Mouse (Mus musculus) E14TG2a.4 (cell line): ENCODE measurements around the gene Plxnb2.
A peak's percentile ranks its signal among the peaks of the same experiment; 100 is the strongest.

Source experiments
- H3K27me3 ChIP-seq: 2 replicates; pipeline ENCODE4 v1.6.1; 2014; ENCODE audit warnings: low read length, control low read depth; ENCODE audit not compliant: insufficient read depth
- H3K36me3 ChIP-seq: 2 replicates; pipeline ENCODE4 v1.6.1; 2014; ENCODE audit warnings: low read length, control low read depth; ENCODE audit not compliant: insufficient read depth
- H3K4me1 ChIP-seq: replicated peaks from 2 replicates; pipeline ENCODE4 v1.6.1; 2014; ENCODE audit warnings: low read depth, low read length, control low read depth
- H3K4me3 ChIP-seq: replicated peaks from 2 replicates; pipeline ENCODE4 v1.5.1; 2014; ENCODE audit warnings: mild to moderate bottlenecking, low read length
- H3K9me3 ChIP-seq: 2 replicates; pipeline ENCODE4 v1.6.1; 2014; ENCODE audit warnings: low read length, control low read depth
- CTCF ChIP-seq: conservative IDR thresholded peaks from 2 replicates; pipeline ENCODE4 v1.5.1; 2014; ENCODE audit warnings: low read length
- NANOG ChIP-seq: IDR thresholded peaks from 2 replicates; pipeline ENCODE4 v1.6.1; 2014; ENCODE audit warnings: borderline replicate concordance, low read length, mixed read lengths
- POU5F1 ChIP-seq: IDR thresholded peaks from 2 replicates; pipeline ENCODE4 v1.6.1; 2014; ENCODE audit warnings: low read length, borderline replicate concordance

The Plxnb2 gene

DNA sequence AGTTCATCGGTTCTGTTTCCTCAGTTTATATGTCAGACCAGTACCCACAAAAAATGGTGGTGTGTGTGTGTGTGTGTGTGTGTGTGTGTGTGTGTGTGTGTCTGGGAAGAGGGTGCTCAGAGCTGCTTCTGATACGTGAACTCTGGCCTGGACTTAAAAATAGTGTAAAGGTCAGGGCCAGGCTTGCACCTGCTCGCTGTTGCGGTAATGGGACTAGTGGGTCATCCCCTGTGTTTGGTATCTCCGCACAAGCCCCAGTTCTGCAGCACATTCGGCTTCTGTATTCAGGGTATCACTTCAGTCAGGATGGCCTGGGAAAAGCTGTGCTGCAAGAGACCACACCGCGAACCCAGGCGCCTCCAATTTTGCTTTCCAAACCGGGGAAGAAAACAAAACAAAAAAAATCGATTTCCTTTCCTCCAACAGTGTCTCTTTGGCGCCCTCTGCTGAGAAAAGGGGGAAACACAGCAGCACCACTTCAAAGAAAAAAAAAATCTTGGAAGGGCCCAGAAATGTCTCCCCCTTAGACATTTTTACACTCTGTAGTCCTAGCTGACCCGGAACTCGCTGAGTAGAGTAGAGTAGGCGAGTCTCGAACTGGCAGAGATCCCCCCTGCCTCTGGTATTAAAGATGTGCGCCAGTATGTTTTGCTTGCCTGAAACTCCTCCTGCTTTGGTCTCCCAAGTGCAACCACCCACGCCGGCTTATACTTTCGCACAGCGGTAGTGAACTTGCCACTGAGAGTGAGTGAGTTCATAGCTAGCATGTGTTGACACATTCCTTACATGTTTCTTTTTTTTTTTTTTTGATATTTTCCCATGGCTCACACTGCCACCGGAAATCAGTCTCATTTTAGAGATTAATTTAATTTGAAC is 29.5 kb upstream of the Plxnb2 start:
- Histone ChIP-seq H3K9me3 (no peaks in the 10 kb centered on the region), H3K4me1 (peaks cover 22% of the 10 kb centered on the region), H3K27me3 (peaks cover 7% of the 10 kb centered on the region; the same call in 1 of the 2 replicates), H3K4me3 (peak overlapping the region; percentile 49; the same call in 1 of the 2 replicates), H3K36me3 (no peaks in the 10 kb centered on the region)
- TF ChIP-seq CTCF (peak; percentile 97), POU5F1 (no peak), NANOG (no peak)

DNA sequence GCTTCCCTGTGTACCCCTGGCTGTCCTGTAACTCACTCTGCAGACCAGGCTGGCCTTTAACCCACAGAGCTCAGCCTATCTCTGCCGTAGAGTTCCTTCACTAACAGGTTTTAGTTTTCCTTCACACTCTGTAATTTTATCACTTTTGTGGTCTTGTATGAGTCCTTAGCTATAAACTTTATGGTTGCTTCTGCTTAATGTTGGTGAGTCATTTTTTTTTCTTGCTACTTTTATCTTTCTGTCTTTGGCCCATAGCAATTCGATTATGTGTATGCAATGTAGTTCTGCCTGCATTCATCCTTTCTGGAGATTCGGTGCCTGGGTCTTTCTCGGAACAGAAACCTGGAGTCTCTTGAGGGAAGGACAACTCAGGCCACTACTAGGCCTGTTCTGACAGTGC is 26.9 kb upstream of the Plxnb2 start:
- H3K4me3 ChIP-seq: no peak overlapping the region
- H3K27me3 ChIP-seq: peaks cover 7% of the 10 kb centered on the region; the same call in 1 of the 2 replicates
- H3K4me1 ChIP-seq: peaks cover 18% of the 10 kb centered on the region
- peaks cover 6% of the 10 kb centered on the region for H3K9me3 ChIP-seq
- no peak for TF ChIP-seq NANOG
- TF ChIP-seq POU5F1: no peak
- no peak for TF ChIP-seq CTCF
- no peaks in the 10 kb centered on the region for H3K36me3 ChIP-seq

DNA sequence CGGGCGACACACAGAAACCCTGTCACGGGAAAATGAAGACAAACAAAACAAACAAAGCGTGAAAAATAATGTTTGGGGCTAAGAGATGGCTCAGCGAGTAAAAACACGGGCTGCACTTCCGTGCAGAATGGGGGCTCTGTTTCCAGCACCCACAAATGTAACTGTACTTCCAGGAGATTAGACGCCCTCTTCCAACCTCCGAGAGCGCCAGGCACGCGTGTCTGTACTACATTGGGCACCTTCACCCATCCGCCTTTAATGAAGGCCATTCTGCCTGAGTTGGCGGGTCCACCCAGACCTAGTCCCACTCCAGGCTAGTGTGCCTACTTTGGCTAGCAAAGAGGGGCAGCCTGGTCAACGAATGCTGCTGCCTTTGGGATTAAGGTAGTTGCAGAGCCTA is 16.5 kb upstream of the Plxnb2 start:
- no peak for TF ChIP-seq CTCF
- no peak for TF ChIP-seq NANOG
- TF ChIP-seq POU5F1: no peak
- H3K36me3 ChIP-seq: peaks cover 12% of the 10 kb centered on the region

DNA sequence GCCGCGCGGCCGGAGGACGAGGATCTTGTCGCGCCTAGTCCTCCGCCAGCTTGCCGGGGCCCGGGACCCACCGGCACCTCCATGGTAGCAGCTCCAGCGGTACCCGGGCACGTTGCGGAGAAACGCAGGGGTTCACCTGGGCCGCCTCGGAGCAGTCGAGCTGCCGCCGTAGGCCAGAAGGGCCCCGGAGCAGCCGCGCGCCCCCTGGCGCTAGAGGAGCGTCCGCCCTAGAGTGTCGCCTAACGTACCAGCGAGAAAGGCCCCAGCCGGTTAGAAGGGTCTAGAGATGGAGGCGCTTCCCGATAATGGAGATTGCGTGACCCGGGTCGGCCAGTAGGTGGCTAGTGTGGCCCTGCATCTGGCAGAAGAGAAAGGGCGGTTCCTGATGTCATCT is 15.7 kb upstream of the Plxnb2 start, which contains the start of gene Dennd6b:
TSS of gene Dennd6b (minus strand) at position 184 of the 394 bp plus-strand sequence.
- H3K36me3 ChIP-seq: peaks cover 16% of the 10 kb centered on the region
- TF ChIP-seq NANOG: no peak
- TF ChIP-seq CTCF: peak; percentile 71
- H3K9me3 ChIP-seq: no peaks in the 10 kb centered on the region
- H3K27me3 ChIP-seq: no peaks in the 10 kb centered on the region
- peaks cover 22% of the 10 kb centered on the region for H3K4me1 ChIP-seq
- peak within 1 kb of the TSS; percentile 97 for H3K4me3 ChIP-seq

More for the DNA sequence above, 16.5 kb upstream of the Plxnb2 start:
- peaks cover under 1% of the 10 kb centered on the region; the same call in 1 of the 2 replicates for H3K9me3 ChIP-seq
- H3K4me1 ChIP-seq: peaks cover 22% of the 10 kb centered on the region
- H3K4me3 ChIP-seq: peak overlapping the region; percentile 97
- H3K27me3 ChIP-seq: no peaks in the 10 kb centered on the region

DNA sequence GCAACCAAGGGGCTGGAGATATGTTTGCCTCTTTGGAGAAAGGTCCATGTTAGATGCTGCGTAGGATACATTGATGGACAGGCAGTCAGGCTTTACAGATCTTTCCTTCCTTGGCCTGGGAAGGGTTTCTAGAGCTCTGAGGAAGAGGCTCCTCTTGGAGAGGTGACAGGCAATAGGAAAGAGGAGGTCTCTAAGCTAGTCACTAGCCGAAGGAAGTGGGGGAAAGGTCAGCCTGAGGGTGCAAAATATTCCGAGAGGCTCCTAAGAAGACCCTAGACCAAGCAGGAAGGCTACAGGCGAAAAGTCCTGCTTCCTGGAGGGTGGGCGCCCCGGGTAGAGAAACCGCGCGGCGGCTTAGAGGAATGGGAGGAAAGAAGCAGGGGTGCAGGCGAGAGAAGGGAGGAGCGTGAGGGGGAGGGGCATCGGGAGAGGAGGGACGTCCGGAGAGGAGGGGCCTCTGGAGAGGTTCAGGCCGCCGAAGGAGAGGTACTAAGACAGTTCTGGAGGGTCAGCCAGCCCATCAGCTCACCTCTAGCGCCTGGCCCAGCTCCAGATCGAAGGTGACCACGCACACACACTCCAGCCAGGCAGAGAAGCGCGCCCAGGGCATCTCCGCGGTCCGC is 15.2 kb upstream of the Plxnb2 start:
- Histone ChIP-seq H3K27me3 (no peaks in the 10 kb centered on the region), H3K4me1 (peaks cover 22% of the 10 kb centered on the region), H3K4me3 (peak overlapping the region; percentile 97), H3K9me3 (no peaks in the 10 kb centered on the region), H3K36me3 (peaks cover 20% of the 10 kb centered on the region)
- TF ChIP-seq POU5F1 (no peak), CTCF (no peak), NANOG (no peak)

DNA sequence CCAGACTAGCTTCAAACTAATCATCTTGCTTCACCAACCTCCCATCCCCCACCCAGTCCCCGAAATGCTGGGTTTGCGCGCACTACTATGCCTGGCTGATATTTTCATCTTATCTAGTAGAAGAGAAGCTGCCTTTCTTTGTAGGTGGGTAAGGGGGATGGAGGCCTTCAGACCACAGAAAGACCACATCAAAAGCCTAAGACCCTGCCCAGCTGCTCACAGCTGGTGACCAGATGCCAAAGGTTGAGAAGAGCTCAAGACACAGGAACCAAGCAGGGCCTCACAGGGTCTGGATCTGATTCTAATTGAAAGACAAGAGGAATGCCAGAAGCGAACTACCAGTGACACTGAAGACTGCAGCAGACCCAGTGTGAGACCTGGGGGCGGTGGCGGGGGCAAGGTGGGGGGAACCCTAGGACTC is 14.7 kb upstream of the Plxnb2 start:
- H3K4me3 ChIP-seq: peak overlapping the region; percentile 97
- no peak for TF ChIP-seq POU5F1
- TF ChIP-seq CTCF: no peak
- TF ChIP-seq NANOG: no peak
- peaks cover 25% of the 10 kb centered on the region for H3K36me3 ChIP-seq
- H3K4me1 ChIP-seq: peaks cover 22% of the 10 kb centered on the region
- no peaks in the 10 kb centered on the region for H3K9me3 ChIP-seq
- no peaks in the 10 kb centered on the region for H3K27me3 ChIP-seq

DNA sequence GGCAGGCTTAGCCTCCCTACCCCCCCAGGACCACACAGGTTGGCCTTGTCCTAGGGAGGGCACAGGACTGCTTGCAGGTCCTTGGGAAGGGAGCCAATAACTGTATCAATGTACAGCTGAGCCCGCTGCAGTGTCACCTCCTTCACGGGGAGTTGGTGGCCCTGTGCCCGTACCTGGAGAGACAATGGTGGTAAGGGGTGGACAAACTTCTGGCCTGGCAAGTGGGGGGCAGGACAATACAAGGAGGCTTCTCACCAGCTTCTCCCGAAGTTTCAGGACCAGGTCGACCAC is 4.3 kb upstream of the Plxnb2 start:
- TF ChIP-seq POU5F1 (no peak), NANOG (no peak), CTCF (no peak)
- 0 out of 2 replicates have a peak overlapping the region, but pooled peaks have one; percentile 43 for H3K4me3 ChIP-seq
- peaks cover 58% of the 10 kb centered on the region for H3K4me1 ChIP-seq
- H3K27me3 ChIP-seq: no peaks in the 10 kb centered on the region
- H3K9me3 ChIP-seq: no peaks in the 10 kb centered on the region
- peaks cover 59% of the 10 kb centered on the region for H3K36me3 ChIP-seq

DNA sequence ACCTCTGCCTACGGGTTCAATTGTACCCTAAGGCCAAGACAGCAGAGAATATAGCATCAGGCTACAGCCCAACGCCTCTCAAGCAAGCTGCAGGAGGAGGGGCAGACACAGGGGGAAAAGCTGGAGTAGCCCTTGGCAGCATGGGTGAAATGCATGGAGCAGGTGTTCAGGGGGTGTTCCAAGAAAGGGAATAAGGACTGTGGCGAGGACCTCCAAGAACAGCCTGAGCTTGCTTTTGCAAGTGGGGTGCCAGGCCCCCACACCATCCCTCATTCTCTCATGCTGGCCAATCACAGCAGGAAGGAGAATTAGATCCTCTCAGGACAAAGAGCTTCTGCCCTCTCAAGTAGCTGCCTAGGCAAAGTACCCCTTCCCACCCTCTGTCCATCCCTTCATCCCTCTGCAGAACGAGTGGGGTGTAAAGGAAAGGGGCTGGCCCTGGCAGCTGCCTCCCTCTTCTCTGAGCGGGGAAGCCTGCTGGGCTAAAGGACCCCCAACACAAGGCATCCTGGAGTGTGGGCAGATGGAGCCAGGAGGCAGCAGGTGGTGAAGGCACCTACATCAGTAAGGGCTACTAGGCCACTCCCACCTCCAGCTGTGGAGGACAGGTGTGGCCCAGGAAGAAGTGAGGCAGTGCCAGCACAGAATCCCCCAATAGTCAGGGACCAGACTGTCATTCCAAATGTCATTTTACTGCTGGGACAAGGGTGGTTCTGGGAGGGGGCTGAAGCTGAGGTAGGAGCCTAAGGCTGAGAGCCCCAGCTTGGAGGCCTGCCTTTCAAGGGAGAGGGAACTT is 3.8 kb upstream of the Plxnb2 start:
- Histone ChIP-seq H3K9me3 (no peaks in the 10 kb centered on the region), H3K4me1 (peaks cover 63% of the 10 kb centered on the region), H3K4me3 (no peak overlapping the region), H3K27me3 (no peaks in the 10 kb centered on the region), H3K36me3 (peaks cover 54% of the 10 kb centered on the region)
- TF ChIP-seq POU5F1: no peak
- TF ChIP-seq NANOG: no peak
- no peak for TF ChIP-seq CTCF
